Mouse (Mus musculus): ENCODE results near the gene Ces1g. TPM values are rescaled to one million over a fixed set of nuclear protein-coding genes. Genes with fewer than 3 reads are reported as not detected.

The Ces1g gene
- polyA plus RNA-seq, 1 experiment from 2014 or later: not detected

DNA sequence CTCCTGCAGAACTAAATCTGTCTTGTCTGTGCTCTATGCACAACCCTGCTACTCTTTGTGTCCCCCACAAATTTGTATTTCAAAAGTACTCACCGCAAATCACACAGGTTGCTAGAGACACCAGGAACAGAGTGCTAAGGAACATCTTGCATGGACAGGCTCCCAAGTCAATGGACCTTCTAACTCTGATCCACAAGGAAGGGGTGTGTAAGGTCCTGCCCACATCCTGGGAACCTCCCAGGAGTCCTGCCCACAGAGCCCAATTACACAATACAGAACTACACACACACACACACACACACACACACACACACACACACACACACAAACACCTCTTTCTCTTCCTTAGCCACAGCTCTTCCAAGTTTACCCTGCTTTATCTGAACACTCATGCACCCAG lies 57.6 kb downstream of the Ces1g start, which contains the start of gene Ces1f:
Gene Ces1f, minus strand, starts transcription at position 192 of the 400 bp plus-strand sequence.
- Histone ChIP-seq H3K27ac (replicated peaks) (no peak within 1 kb of the TSS), H3K9me3 (replicated peaks) (no peaks in the 10 kb centered on the region), H3K9ac (no peak within 1 kb of the TSS), H3K27me3 (no peaks in the 10 kb centered on the region), H3K4me3 (replicated peaks) (no peak within 1 kb of the TSS), H3K36me3 (no peaks in the 10 kb centered on the region), H3K4me1 (no peaks in the 10 kb centered on the region), H3K4me2 (replicated peaks) (no peak within 1 kb of the TSS)
- WGBS: 92% methylated on average over 1 of the region's 1 CpGs
- ATAC-seq (ENCODE audit: insufficient number of reproducible peaks, low FRiP score, low TSS enrichment, low read depth): no peak

DNA sequence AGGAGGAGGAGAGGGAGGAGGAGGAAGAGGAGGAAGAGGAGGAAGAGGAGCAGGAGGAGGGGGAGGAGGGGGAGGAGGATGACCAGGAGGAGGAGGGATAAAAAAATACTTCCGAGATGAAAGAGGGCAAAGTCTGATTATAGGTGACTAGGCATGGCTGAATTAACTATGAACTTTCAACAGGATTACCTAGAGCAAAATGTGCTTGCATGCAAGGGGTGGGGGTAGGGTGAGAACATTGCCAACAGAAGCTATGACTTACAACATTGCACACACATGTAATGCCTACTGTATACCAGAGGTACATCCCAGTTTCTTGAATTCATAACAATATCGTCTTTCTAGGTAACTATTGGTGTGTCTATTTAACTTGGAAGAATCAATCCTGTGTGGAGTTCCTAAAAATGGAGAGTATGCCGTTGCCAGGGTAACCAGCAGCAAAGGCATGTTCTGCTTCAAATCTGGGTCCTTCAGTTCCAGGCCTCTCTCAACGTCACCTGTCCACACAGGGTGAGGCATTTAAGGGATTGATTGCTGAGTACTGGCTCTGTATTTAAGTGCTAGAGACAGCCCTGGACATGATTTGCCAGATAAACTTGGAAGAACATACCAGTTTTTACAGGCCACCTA lies 58.8 kb downstream of the Ces1g start:
- no peak overlapping the region for H3K9ac ChIP-seq
- H3K27ac ChIP-seq (replicated peaks): no peak overlapping the region
- no peak overlapping the region for H3K4me2 ChIP-seq (replicated peaks)
- ATAC-seq (ENCODE audit: insufficient number of reproducible peaks, low FRiP score, low TSS enrichment, low read depth): no peak
- 75% methylated on average over 4 of the region's 4 CpGs for WGBS
- H3K4me1 ChIP-seq: no peaks in the 10 kb centered on the region
- no peaks in the 10 kb centered on the region for H3K9me3 ChIP-seq (replicated peaks)
- no peaks in the 10 kb centered on the region for H3K27me3 ChIP-seq
- no peak overlapping the region for H3K4me3 ChIP-seq (replicated peaks)
- H3K36me3 ChIP-seq: no peaks in the 10 kb centered on the region

DNA sequence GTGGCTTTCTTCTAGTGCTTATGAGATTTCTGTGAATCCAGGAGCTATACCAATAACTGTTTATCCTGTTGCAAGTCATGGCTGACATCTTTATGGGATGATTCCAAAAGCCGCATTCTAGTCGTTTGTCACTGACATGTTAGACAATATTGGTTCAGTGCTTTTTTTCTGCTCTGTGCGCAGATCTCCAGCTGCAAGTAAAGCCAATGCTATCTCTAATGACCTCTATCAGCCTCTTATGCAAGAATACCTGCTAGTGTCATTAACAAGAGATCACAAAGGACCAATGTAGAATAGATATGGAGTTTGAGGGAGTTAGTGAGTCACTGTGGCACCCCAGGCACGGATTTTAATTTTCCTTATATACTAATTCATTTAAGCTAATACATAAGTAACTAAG lies 62.5 kb downstream of the Ces1g start:
- Histone ChIP-seq H3K4me3 (replicated peaks) (no peak overlapping the region), H3K27ac (replicated peaks) (no peak overlapping the region), H3K27me3 (no peaks in the 10 kb centered on the region), H3K9me3 (replicated peaks) (no peaks in the 10 kb centered on the region), H3K9ac (no peak overlapping the region), H3K4me1 (no peaks in the 10 kb centered on the region), H3K4me2 (replicated peaks) (no peak overlapping the region), H3K36me3 (no peaks in the 10 kb centered on the region)
- 84% methylated on average over 4 of the region's 4 CpGs for WGBS
- no peak for ATAC-seq (ENCODE audit: insufficient number of reproducible peaks, low FRiP score, low TSS enrichment, low read depth)

DNA sequence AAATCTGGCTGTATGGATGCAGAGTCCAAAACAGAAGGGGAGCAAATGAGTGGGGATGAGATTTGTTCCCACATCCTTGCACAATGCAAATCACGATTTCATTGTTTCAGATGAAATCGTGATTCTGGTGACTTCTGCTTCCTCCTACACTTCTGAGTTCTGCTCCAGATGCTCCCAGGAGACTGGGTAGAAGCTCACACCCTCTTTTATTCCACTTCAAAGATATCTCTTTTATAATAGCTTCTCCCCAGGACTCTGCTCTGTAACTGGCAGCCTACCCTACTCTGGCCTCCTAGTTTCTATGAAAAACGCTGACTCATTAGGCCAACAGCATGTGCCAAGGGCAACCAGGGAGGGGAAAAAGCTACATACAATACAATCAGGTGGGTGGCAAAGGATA lies 63.8 kb downstream of the Ces1g start:
- WGBS: 80% methylated on average over 3 of the region's 3 CpGs
- Histone ChIP-seq H3K9ac (no peak overlapping the region), H3K36me3 (no peaks in the 10 kb centered on the region)

DNA sequence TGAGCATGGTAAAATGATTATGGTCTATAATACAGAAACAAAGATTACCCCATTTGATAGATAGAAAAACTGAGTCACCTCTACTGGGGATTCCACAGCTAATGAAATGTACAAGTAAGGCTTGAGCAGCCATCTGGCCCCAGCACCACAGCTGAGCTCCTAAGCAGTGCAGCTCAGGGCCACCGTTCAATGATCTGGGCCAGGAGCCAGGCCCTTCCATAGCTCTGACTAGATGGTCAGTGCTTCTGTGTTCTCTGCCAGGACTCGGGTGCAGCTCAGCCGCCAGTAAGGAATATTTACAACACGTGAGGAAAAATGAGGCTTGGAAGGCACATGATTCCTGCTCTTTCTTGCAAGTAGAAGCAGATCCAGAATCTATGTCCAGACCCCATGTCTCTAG lies 64.4 kb downstream of the Ces1g start:
- Histone ChIP-seq H3K4me2 (replicated peaks) (no peak overlapping the region), H3K4me1 (no peaks in the 10 kb centered on the region), H3K27me3 (no peaks in the 10 kb centered on the region), H3K4me3 (replicated peaks) (no peak overlapping the region), H3K36me3 (no peaks in the 10 kb centered on the region), H3K9ac (no peak overlapping the region), H3K27ac (replicated peaks) (no peak overlapping the region), H3K9me3 (replicated peaks) (no peaks in the 10 kb centered on the region)
- no peak for ATAC-seq (ENCODE audit: insufficient number of reproducible peaks, low FRiP score, low TSS enrichment, low read depth)
- 92% methylated on average over 4 of the region's 4 CpGs for WGBS

More for the DNA sequence above, 63.8 kb downstream of the Ces1g start:
- no peaks in the 10 kb centered on the region for H3K9me3 ChIP-seq (replicated peaks)
- H3K4me3 ChIP-seq (replicated peaks): no peak overlapping the region
- H3K4me1 ChIP-seq: no peaks in the 10 kb centered on the region
- no peak overlapping the region for H3K4me2 ChIP-seq (replicated peaks)
- H3K27me3 ChIP-seq: no peaks in the 10 kb centered on the region
- ATAC-seq (ENCODE audit: insufficient number of reproducible peaks, low FRiP score, low TSS enrichment, low read depth): no peak
- no peak overlapping the region for H3K27ac ChIP-seq (replicated peaks)

DNA sequence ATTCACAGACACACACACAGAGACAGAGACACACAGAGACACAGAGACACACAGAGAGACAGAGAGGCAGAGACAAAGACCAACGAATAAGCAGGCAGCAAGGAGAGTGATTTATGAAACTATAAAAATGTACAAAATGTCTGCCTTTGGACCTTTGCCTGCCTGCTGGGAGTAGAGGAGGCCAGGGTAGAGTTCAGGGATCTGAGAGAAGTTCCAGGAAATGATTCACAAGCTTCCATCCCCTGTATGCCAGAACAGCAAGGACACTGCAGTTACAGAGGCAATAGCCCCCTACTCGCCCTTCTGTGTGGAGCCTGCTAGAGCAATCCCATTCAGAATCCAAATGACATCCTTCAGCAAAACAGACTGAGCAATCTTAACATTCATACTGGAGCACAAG lies 75.7 kb downstream of the Ces1g start:
- no peaks in the 10 kb centered on the region for H3K36me3 ChIP-seq
- H3K27me3 ChIP-seq: no peaks in the 10 kb centered on the region
- WGBS: 73% methylated on average over 2 of the region's 2 CpGs
- H3K4me3 ChIP-seq (replicated peaks): no peak overlapping the region
- H3K9ac ChIP-seq: no peak overlapping the region
- no peaks in the 10 kb centered on the region for H3K4me1 ChIP-seq
- no peak overlapping the region for H3K27ac ChIP-seq (replicated peaks)
- no peak for ATAC-seq (ENCODE audit: insufficient number of reproducible peaks, low FRiP score, low TSS enrichment, low read depth)
- no peak overlapping the region for H3K4me2 ChIP-seq (replicated peaks)
- H3K9me3 ChIP-seq (replicated peaks): no peaks in the 10 kb centered on the region

DNA sequence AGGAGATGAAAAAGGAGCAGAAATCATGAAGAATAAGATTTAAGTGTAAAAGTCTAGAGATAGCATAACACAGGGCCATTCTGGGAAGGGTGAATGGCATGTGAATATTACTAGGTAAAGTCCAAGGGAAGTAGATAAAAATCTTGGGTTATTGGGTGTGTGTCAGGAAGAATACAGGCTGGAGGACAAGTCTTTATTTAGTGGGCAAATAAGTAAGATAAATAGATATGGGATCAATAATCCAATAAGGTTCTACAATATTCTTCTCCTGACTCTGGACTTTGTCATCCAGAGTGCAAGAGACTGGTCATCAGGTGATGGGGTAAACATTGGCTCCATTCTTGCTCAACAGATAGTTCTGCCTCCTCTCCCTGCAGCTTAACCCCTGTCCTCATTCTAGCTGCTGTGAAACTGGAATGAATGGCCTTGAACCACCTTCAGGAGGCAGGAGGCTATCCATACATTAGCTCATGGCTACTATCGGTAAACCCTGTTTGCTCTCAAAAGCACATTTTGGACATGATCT lies 84.6 kb downstream of the Ces1g start:
- no peaks in the 10 kb centered on the region for H3K36me3 ChIP-seq
- no peaks in the 10 kb centered on the region for H3K4me1 ChIP-seq
- WGBS: 90% methylated on average over 1 of the region's 1 CpGs
- H3K4me2 ChIP-seq (replicated peaks): no peak overlapping the region
- no peak for ATAC-seq (ENCODE audit: insufficient number of reproducible peaks, low FRiP score, low TSS enrichment, low read depth)
- H3K9ac ChIP-seq: no peak overlapping the region
- no peaks in the 10 kb centered on the region for H3K9me3 ChIP-seq (replicated peaks)
- no peak overlapping the region for H3K27ac ChIP-seq (replicated peaks)
- no peak overlapping the region for H3K4me3 ChIP-seq (replicated peaks)
- H3K27me3 ChIP-seq: no peaks in the 10 kb centered on the region

Other genes starting within 250 kb of the Ces1g start
- gene Ces1c, start 206.0 kb downstream of the Ces1g start, polyA plus RNA-seq (2015; fragmentation: Nextera tagmentation; extraction: Ambion mirVana): not detected in 2 replicates
- 6.2 and 11.1 TPM in 2 replicates for gene Ces1d, start 139.5 kb downstream of the Ces1g start, polyA plus RNA-seq (2015; fragmentation: Nextera tagmentation; extraction: Ambion mirVana)
- 0.08 and 0.16 TPM in 2 replicates for gene Ces1e, start 107.7 kb downstream of the Ces1g start, polyA plus RNA-seq (2015; fragmentation: Nextera tagmentation; extraction: Ambion mirVana)
- not detected in 2 replicates for gene Ces1f, start 57.6 kb downstream of the Ces1g start, polyA plus RNA-seq (2015; fragmentation: Nextera tagmentation; extraction: Ambion mirVana)
- 0.23 and 0.29 TPM in 2 replicates for gene Ces1h, start 42.4 kb upstream of the Ces1g start, polyA plus RNA-seq (2015; fragmentation: Nextera tagmentation; extraction: Ambion mirVana)
- 0.17 and 0.25 TPM in 2 replicates for gene Ces5a, start 198.5 kb upstream of the Ces1g start, polyA plus RNA-seq (2015; fragmentation: Nextera tagmentation; extraction: Ambion mirVana)